Mouse (Mus musculus): ENCODE measurements around the gene Aars. TPM values are rescaled to one million over a fixed set of nuclear protein-coding genes. Genes with fewer than 3 reads are reported as not detected.
"Not testable (repeated sequence)": the region's sequence is repeated elsewhere in the genome, so short reads cannot be mapped to it uniquely, and the experiment has no call there.

The Aars gene
- total RNA-seq, 1 experiment, result 211 TPM

DNA sequence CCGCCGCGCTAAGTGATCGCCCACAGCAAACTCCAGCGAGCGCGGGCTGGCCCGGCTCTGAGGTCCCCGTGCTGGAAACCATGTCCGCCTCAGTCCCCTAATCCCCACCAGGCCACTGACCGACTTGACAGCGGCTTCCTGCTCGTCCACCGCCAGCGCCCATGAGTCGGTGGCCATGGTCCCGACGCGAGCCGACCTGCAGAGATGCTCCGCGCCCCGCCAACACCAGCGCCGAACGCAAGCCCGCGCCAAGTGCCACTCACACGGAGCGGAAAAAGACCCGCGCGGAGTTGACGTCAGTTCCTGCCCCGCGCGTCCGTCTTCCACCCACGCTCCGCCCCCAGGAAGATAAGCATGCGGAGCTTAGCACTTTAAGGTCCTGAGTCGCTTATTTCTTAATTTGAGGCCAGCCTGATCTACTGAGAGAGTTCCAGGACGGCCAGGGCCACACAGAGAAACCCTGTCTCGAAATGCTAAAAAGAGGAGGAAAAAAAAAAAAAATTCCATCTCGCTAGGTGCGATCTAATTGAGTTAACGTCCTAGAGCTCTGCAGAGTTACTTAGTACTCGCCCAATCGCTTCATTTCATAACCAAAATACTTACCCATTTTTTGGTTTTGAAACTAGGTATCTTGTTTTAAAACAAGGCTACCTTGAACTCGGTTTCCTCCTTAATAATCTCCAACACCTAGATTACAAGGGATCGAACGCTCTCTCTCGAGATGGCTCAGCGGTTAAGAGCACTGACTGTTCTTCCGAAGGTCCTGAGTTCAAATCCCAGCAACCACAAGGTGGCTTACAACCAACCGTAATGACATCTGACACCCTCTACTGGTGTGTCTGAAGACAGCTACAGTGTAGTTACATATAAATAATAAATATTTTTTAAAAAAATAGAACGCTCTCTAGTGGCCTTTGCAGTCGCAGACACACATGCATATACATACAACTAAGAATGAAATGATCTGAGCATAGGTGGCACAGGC, 35.1 kb upstream of the Aars start, which contains the start of gene Ddx19a:
Gene Ddx19a, minus strand, starts transcription at position 254 of the 985 bp plus-strand sequence.
- in situ Hi-C loops (cut with MboI; ENCODE audit: low sequenced_read_pairs in 2 of 2, unreplicated experiment in 2 of 2), result no loop called here
- Histone ChIP-seq H3K4me1 (ENCODE audit: control insufficient read depth in 2 of 2, insufficient read depth in 2 of 2, low read length in 2 of 2, poor library complexity in 1 of 2) (no peaks in the 10 kb centered on the region), H3K9ac (ENCODE audit: insufficient read depth, low read depth, low read length, poor library complexity, severe bottlenecking) (peak within 1 kb of the TSS; percentile 90)

DNA sequence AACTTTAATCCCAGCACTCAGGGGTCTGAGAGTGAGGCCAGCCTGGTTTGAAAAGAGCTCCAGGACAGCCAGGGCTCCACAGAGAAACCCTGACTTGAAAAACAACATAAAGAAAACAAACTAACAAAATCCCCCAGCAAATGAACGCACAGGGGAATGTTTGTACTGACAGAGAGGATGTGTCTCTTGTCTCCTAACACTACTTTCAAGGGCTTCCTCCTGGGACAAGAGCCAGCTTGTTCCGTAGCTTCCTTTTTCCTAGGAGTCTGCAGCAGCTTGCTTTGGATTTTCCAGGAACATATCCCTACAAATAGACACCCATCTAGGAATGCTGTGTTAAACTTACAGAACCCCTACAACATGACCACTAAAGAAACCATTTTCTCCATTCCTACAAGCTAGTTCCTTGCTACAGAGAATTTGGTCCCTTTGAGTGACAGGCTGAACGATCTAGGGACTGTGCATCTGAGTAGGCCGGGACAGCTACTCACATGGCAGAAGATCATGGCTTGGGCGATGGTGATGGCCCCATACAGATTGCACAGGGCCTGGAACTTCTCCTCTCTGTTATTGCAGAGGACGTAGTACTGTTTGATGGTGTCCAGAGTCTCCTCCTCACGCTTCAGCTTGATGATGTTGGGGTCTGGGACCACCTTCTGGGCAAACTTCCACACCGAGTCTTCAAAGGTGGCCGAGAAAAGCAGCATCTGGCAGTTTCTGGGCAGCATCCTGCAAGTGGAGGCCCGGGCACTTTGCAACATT, 22.5 kb upstream of the Aars start:
- H3K4me1 ChIP-seq (ENCODE audit: control insufficient read depth in 2 of 2, insufficient read depth in 2 of 2, low read length in 2 of 2, poor library complexity in 1 of 2); H3K27ac ChIP-seq (ENCODE audit: insufficient read depth, low read depth, low read length, poor library complexity, severe bottlenecking); H3K4me3 ChIP-seq (ENCODE audit: insufficient read depth in 1 of 2, low read depth in 1 of 2, low read length in 2 of 2, poor library complexity in 1 of 2, severe bottlenecking in 1 of 2); in situ Hi-C loops (cut with MboI; ENCODE audit: low sequenced_read_pairs in 2 of 2, unreplicated experiment in 2 of 2); DNase-seq (ENCODE audit: low read depth, low spot score); H3K9ac ChIP-seq (ENCODE audit: insufficient read depth, low read depth, low read length, poor library complexity, severe bottlenecking); H3K9me3 ChIP-seq (ENCODE audit: control insufficient read depth, insufficient read depth, low read depth, low read length): not testable (repeated sequence)
- peaks cover 14% of the 10 kb centered on the region for H3K36me3 ChIP-seq (ENCODE audit: control insufficient read depth, insufficient read depth, low read length, poor library complexity, severe bottlenecking)

More for the DNA sequence above, 35.1 kb upstream of the Aars start, which contains the start of gene Ddx19a:
- H3K27ac ChIP-seq (ENCODE audit: insufficient read depth, low read depth, low read length, poor library complexity, severe bottlenecking), result no peak within 1 kb of the TSS
- TF ChIP-seq ZNF384 (IDR thresholded peaks at IDR 0.05; ENCODE audit: low read depth, low read length) (0 out of 2 replicates have a peak, but pooled peaks have one; percentile 48), HCFC1 (IDR thresholded peaks at IDR 0.05; ENCODE audit: borderline replicate concordance, insufficient read depth, low read length) (peak; percentile 78), MAFK (IDR thresholded peaks at IDR 0.05; ENCODE audit: insufficient read depth, low read depth, low read length) (no peak; the same call in 1 of the 2 replicates), ZC3H11A (IDR thresholded peaks at IDR 0.05; ENCODE audit: borderline replicate concordance, low read depth, low read length) (no peak), CHD2 (IDR thresholded peaks at IDR 0.05; ENCODE audit: low read depth, low read length) (no peak)
- DNase-seq (ENCODE audit: low read depth, low spot score), result peak; percentile 75
- no peaks in the 10 kb centered on the region for H3K9me3 ChIP-seq (ENCODE audit: control insufficient read depth, insufficient read depth, low read depth, low read length)
- H3K4me3 ChIP-seq (ENCODE audit: insufficient read depth in 1 of 2, low read depth in 1 of 2, low read length in 2 of 2, poor library complexity in 1 of 2, severe bottlenecking in 1 of 2), result peak within 1 kb of the TSS; percentile 92 to 95
- H3K36me3 ChIP-seq (ENCODE audit: control insufficient read depth, insufficient read depth, low read length, poor library complexity, severe bottlenecking), result peaks cover 3% of the 10 kb centered on the region

DNA sequence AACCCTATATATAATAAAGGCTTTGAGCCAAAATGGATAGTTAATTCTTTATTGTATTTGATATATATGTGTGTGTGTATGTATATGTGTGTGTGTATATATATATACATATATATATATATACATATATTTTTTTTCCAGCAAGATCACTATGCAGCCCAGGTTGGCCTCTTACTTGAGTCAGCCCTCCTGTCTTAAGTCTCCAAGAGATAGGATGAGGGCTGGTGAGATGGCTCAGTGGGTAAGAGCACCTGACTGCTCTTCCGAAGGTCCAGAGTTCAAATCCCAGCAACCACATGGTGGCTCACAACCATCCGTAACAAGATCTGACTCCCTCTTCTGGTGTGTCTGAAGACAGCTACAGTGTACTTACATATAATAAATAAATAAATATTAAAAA, 6.3 kb upstream of the Aars start:
- DNase-seq (ENCODE audit: low read depth, low spot score); H3K36me3 ChIP-seq (ENCODE audit: control insufficient read depth, insufficient read depth, low read length, poor library complexity, severe bottlenecking); H3K9me3 ChIP-seq (ENCODE audit: control insufficient read depth, insufficient read depth, low read depth, low read length); H3K4me1 ChIP-seq (ENCODE audit: control insufficient read depth in 2 of 2, insufficient read depth in 2 of 2, low read length in 2 of 2, poor library complexity in 1 of 2); H3K9ac ChIP-seq (ENCODE audit: insufficient read depth, low read depth, low read length, poor library complexity, severe bottlenecking); in situ Hi-C loops (cut with MboI; ENCODE audit: low sequenced_read_pairs in 2 of 2, unreplicated experiment in 2 of 2); H3K27ac ChIP-seq (ENCODE audit: insufficient read depth, low read depth, low read length, poor library complexity, severe bottlenecking); H3K4me3 ChIP-seq (ENCODE audit: insufficient read depth in 1 of 2, low read depth in 1 of 2, low read length in 2 of 2, poor library complexity in 1 of 2, severe bottlenecking in 1 of 2): not testable (repeated sequence)

DNA sequence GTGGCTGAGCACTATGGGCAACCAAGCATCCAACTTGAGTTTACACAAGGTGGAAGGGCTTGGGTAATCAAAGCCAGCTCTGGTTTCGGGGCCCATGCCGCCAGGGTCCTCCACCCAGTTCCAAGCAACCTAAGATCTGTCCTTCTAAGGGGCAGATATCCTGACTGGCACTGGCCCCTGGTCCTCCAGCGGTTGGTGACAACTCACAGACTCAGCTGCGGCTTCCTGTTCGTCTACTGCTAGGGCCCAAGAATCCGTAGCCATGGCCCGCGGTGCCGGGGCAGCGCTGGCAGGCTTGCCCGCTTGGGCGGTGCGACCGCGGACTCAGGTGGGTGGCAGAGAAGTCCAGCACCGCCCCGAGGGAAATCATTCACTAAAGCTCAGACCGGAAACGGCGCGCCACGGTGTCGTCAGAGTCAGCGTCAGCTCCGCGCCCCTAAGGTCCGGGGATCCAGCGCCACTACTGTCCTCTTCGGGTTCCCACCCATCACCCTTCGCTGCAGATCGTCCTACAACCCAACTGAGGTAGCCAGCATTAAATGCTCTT, 5.5 kb upstream of the Aars start:
- Histone ChIP-seq H3K36me3 (ENCODE audit: control insufficient read depth, insufficient read depth, low read length, poor library complexity, severe bottlenecking) (no peaks in the 10 kb centered on the region), H3K27ac (ENCODE audit: insufficient read depth, low read depth, low read length, poor library complexity, severe bottlenecking) (no peak overlapping the region; the same call in 1 of the 2 replicates), H3K9ac (ENCODE audit: insufficient read depth, low read depth, low read length, poor library complexity, severe bottlenecking) (peak overlapping the region; percentile 90), H3K4me3 (ENCODE audit: insufficient read depth in 1 of 2, low read depth in 1 of 2, low read length in 2 of 2, poor library complexity in 1 of 2, severe bottlenecking in 1 of 2) (peak overlapping the region; percentile 84 to 87), H3K4me1 (ENCODE audit: control insufficient read depth in 2 of 2, insufficient read depth in 2 of 2, low read length in 2 of 2, poor library complexity in 1 of 2) (peaks cover 0 to 3% of the 10 kb centered on the region in 2 experiments; a peak in 2 of 4 replicates), H3K9me3 (ENCODE audit: control insufficient read depth, insufficient read depth, low read depth, low read length) (no peaks in the 10 kb centered on the region)
- peak; percentile 53 for DNase-seq (ENCODE audit: low read depth, low spot score)
- in situ Hi-C loops (cut with MboI; ENCODE audit: low sequenced_read_pairs in 2 of 2, unreplicated experiment in 2 of 2), result no loop called here
- TF ChIP-seq HCFC1 (IDR thresholded peaks at IDR 0.05; ENCODE audit: borderline replicate concordance, insufficient read depth, low read length) (peak; percentile 79; the same call in 1 of the 2 replicates), ZNF384 (IDR thresholded peaks at IDR 0.05; ENCODE audit: low read depth, low read length) (no peak), ZC3H11A (IDR thresholded peaks at IDR 0.05; ENCODE audit: borderline replicate concordance, low read depth, low read length) (no peak), CHD2 (IDR thresholded peaks at IDR 0.05; ENCODE audit: low read depth, low read length) (no peak), MAFK (IDR thresholded peaks at IDR 0.05; ENCODE audit: insufficient read depth, low read depth, low read length) (no peak)

Measured in ES-E14 (cell line).